In the genomic region with DNA sequence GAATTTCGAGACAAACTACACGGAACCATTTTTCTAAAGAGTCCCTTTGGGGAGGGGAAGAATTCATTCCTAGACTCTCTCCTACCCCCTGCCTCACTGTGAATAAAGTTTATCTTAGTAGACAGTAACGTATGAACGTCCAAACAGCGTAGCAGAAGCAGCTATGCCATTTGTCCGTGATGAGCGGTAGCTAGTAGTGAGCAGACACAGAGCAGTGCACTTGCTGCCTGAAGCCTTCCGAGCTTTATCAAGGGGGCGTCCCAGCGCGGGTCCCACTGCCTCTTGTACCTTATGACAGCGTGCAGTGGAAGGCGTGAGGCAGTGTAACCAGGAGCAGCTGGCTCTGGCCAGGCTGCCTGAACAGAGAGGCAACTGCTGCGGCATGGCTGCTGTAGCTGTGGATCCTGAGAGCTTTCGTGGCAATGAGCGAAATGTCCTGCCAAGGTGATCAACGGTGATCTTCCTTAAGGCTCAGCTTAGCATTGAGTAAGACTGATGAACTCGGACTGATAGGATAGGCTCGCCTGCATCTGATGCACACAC, we compare ENCODE assay signal across 10 mouse cellular contexts. TPM values are rescaled to one million over a fixed set of nuclear protein-coding genes. Genes with fewer than 3 reads are reported as not detected.
DNase-seq lines count a peak whose midpoint lies in the region; ATAC-seq and TF ChIP-seq lines count a peak whose summit lies in the region.
"Had no signal": no experiment of that assay in that cellular context is flagged by ENCODE, and none has a peak within 500 bp of the region (broad histone marks: within the 10 kb centered on the region; RNA-seq: fewer than 3 reads in every experiment).

No protein-coding gene starts in this region.

- TF ChIP-seq CTCF in left cerebral cortex, adult 2 months (IDR thresholded peaks at IDR 0.05) = no peak

- ATAC-seq in hindbrain, embryonic 13.5 days (ENCODE audit: low FRiP score) = no peak
- ATAC-seq in hindbrain, embryonic 11.5 days (ENCODE audit: low FRiP score) = no peak
- peak; percentile 37; the same call in 1 of the 2 replicates for ATAC-seq in embryonic facial prominence, embryonic 14.5 days (ENCODE audit: low read depth)
- ATAC-seq in limb, embryonic 15.5 days (ENCODE audit: insufficient number of reproducible peaks, low FRiP score, low TSS enrichment, low read depth) = no peak

- H3K9ac ChIP-seq in hindbrain, embryonic 13.5 days = no peak overlapping the region
- no peak overlapping the region for H3K9ac ChIP-seq in hindbrain, embryonic 11.5 days (ENCODE audit: low read depth, low read length)
- H3K9ac ChIP-seq in ES-E14 (ENCODE audit: insufficient read depth, low read depth, low read length, poor library complexity, severe bottlenecking) = peak overlapping the region; percentile 40; the same call in 1 of the 2 replicates
- peak overlapping the region; percentile 25; the same call in 1 of the 2 replicates for H3K9ac ChIP-seq in embryonic facial prominence, embryonic 14.5 days (ENCODE audit: low read depth, low read length)
- H3K9ac ChIP-seq in limb, embryonic 15.5 days = no peak overlapping the region

- in situ Hi-C loops in ES-E14 (cut with MboI; ENCODE audit: low sequenced_read_pairs in 2 of 2, unreplicated experiment in 2 of 2) = no loop called here

- no peaks in the 10 kb centered on the region for H3K36me3 ChIP-seq in hindbrain, embryonic 13.5 days
- no peaks in the 10 kb centered on the region for H3K36me3 ChIP-seq in hindbrain, embryonic 11.5 days (ENCODE audit: control insufficient read depth, insufficient read depth, low read length)
- no peaks in the 10 kb centered on the region for H3K36me3 ChIP-seq in ES-E14 (ENCODE audit: control insufficient read depth, insufficient read depth, low read length, poor library complexity, severe bottlenecking)
- H3K36me3 ChIP-seq in embryonic facial prominence, embryonic 14.5 days (ENCODE audit: control insufficient read depth, insufficient read depth, low read length) = no peaks in the 10 kb centered on the region
- H3K36me3 ChIP-seq in limb, embryonic 15.5 days = no peaks in the 10 kb centered on the region
- H3K36me3 ChIP-seq: G1E had no signal

- H3K9me3 ChIP-seq in hindbrain, embryonic 13.5 days = no peaks in the 10 kb centered on the region
- H3K9me3 ChIP-seq in hindbrain, embryonic 11.5 days (ENCODE audit: control insufficient read depth, low read length) = no peaks in the 10 kb centered on the region
- H3K9me3 ChIP-seq in ES-E14 (ENCODE audit: control insufficient read depth, insufficient read depth, low read depth, low read length) = no peaks in the 10 kb centered on the region
- no peaks in the 10 kb centered on the region for H3K9me3 ChIP-seq in embryonic facial prominence, embryonic 14.5 days (ENCODE audit: control insufficient read depth, low read length)
- H3K9me3 ChIP-seq in limb, embryonic 15.5 days = no peaks in the 10 kb centered on the region
- H3K9me3 ChIP-seq: G1E had no signal

- WGBS in hindbrain, embryonic 13.5 days = 57% methylated on average over 19 of the region's 19 CpGs
- WGBS in hindbrain, embryonic 11.5 days = 56% methylated on average over 19 of the region's 19 CpGs
- WGBS in embryonic facial prominence, embryonic 14.5 days = 51% methylated on average over 19 of the region's 19 CpGs
- WGBS in limb, embryonic 15.5 days = 43% methylated on average over 19 of the region's 19 CpGs

- intact Hi-C loops in left cerebral cortex, adult 2 months (cut with DNase I) = no loop called here

- H3K27me3 ChIP-seq in hindbrain, embryonic 13.5 days = no peaks in the 10 kb centered on the region
- H3K27me3 ChIP-seq in hindbrain, embryonic 11.5 days (ENCODE audit: control insufficient read depth, insufficient read depth, low read length) = no peaks in the 10 kb centered on the region
- peaks cover 7% of the 10 kb centered on the region; the same call in 1 of the 2 replicates for H3K27me3 ChIP-seq in embryonic facial prominence, embryonic 14.5 days (replicated peaks; ENCODE audit: control insufficient read depth, insufficient read depth, low read length)
- no peaks in the 10 kb centered on the region for H3K27me3 ChIP-seq in limb, embryonic 15.5 days

- H3K4me3 ChIP-seq in hindbrain, embryonic 13.5 days = no peak overlapping the region
- no peak overlapping the region for H3K4me3 ChIP-seq in hindbrain, embryonic 11.5 days (ENCODE audit: low read depth, low read length)
- H3K4me3 ChIP-seq in ES-E14 (ENCODE audit: insufficient read depth in 1 of 2, low read depth in 1 of 2, low read length in 2 of 2, poor library complexity in 1 of 2, severe bottlenecking in 1 of 2) = peak overlapping the region; percentile 23 to 36; a peak in 2 of 4 replicates
- H3K4me3 ChIP-seq in embryonic facial prominence, embryonic 14.5 days (ENCODE audit: low read depth, low read length) = peak overlapping the region; percentile 7; the same call in 1 of the 2 replicates
- no peak overlapping the region for H3K4me3 ChIP-seq in limb, embryonic 15.5 days
- H3K4me3 ChIP-seq in left cerebral cortex, adult 2 months = no peak overlapping the region

- no peak overlapping the region for H3K27ac ChIP-seq in hindbrain, embryonic 13.5 days
- H3K27ac ChIP-seq in hindbrain, embryonic 11.5 days (ENCODE audit: low read depth, low read length) = no peak overlapping the region
- no peak overlapping the region for H3K27ac ChIP-seq in ES-E14 (ENCODE audit: insufficient read depth, low read depth, low read length, poor library complexity, severe bottlenecking)
- H3K27ac ChIP-seq in embryonic facial prominence, embryonic 14.5 days (replicated peaks; ENCODE audit: low read depth, low read length) = no peak overlapping the region
- no peak overlapping the region for H3K27ac ChIP-seq in limb, embryonic 15.5 days
- no peak overlapping the region for H3K27ac ChIP-seq in left cerebral cortex, adult 2 months

- peak overlapping the region; percentile 33; the same call in 1 of the 2 replicates for H3K4me2 ChIP-seq in hindbrain, embryonic 13.5 days
- H3K4me2 ChIP-seq in hindbrain, embryonic 11.5 days (replicated peaks; ENCODE audit: low read depth, low read length) = no peak overlapping the region
- H3K4me2 ChIP-seq in embryonic facial prominence, embryonic 14.5 days (ENCODE audit: low read depth, low read length) = peak overlapping the region; percentile 44
- H3K4me2 ChIP-seq in limb, embryonic 15.5 days = 0 out of 2 replicates have a peak overlapping the region, but pooled peaks have one; percentile 1

- H3K4me1 ChIP-seq in hindbrain, embryonic 13.5 days (replicated peaks) = no peaks in the 10 kb centered on the region
- H3K4me1 ChIP-seq in hindbrain, embryonic 11.5 days (replicated peaks; ENCODE audit: control insufficient read depth, insufficient read depth, low read length) = no peaks in the 10 kb centered on the region
- no peaks in the 10 kb centered on the region; a peak in 1 of 4 replicates for H3K4me1 ChIP-seq in ES-E14 (ENCODE audit: control insufficient read depth in 2 of 2, insufficient read depth in 2 of 2, low read length in 2 of 2, poor library complexity in 1 of 2)
- no peaks in the 10 kb centered on the region for H3K4me1 ChIP-seq in embryonic facial prominence, embryonic 14.5 days (ENCODE audit: control insufficient read depth, insufficient read depth, low read length)
- no peaks in the 10 kb centered on the region for H3K4me1 ChIP-seq in limb, embryonic 15.5 days

- no peak for DNase-seq in hindbrain, embryonic 11.5 days (ENCODE audit: low spot score)
- no peak for DNase-seq in ES-E14 (ENCODE audit: low read depth, low spot score)
- no peak for DNase-seq in embryonic facial prominence, embryonic 14.5 days (ENCODE audit: low spot score)
- no peak for DNase-seq in Muller cell, postnatal 12 days (ENCODE audit: inconsistent ontology term)
- no peak for DNase-seq in c-Kit-positive CD71-positive TER-119-positive erythroid progenitor cells, embryonic 14.5 days (ENCODE audit: low spot score)
- DNase-seq in left cerebral cortex, adult 2 months (ENCODE audit: extremely low spot score in 1 of 2, low spot score in 2 of 2) = no peak

TF ChIP-seq in ES-E14, 5 proteins besides CTCF, POLR2A, EP300 and RAD21:
- TF ChIP-seq ZC3H11A (IDR thresholded peaks at IDR 0.05; ENCODE audit: borderline replicate concordance, low read depth, low read length) (no peak), ZNF384 (IDR thresholded peaks at IDR 0.05; ENCODE audit: low read depth, low read length) (no peak), MAFK (IDR thresholded peaks at IDR 0.05; ENCODE audit: insufficient read depth, low read depth, low read length) (no peak), CHD2 (IDR thresholded peaks at IDR 0.05; ENCODE audit: low read depth, low read length) (no peak), HCFC1 (IDR thresholded peaks at IDR 0.05; ENCODE audit: borderline replicate concordance, insufficient read depth, low read length) (no peak)

RNA-seq across cellular contexts. Expression of a gene that starts 38.8 kb away (rescaled TPM):
- polyA plus RNA-seq in hindbrain, embryonic 13.5 days (2015; fragmentation: Nextera tagmentation; extraction: Ambion mirVana) = 2.7 and 3.1 TPM in 2 replicates
- 0.37 and 0.46 TPM in 2 replicates for polyA plus RNA-seq in hindbrain, embryonic 11.5 days (2014; fragmentation: Nextera tagmentation; extraction: Ambion mirVana)
- 0.58 TPM in 2 replicates for total RNA-seq in ES-E14 (2012; rRNA removed)
- polyA plus RNA-seq in embryonic facial prominence, embryonic 14.5 days (2014; fragmentation: Nextera tagmentation; extraction: Ambion mirVana) = 0.41 and 0.47 TPM in 2 replicates
- polyA plus RNA-seq in limb, embryonic 15.5 days (2015; fragmentation: Nextera tagmentation; extraction: Ambion mirVana) = 0.11 and 0.15 TPM in 2 replicates
- 10 to 100 TPM; 35.8 to 36.2 TPM for total RNA-seq in left cerebral cortex, adult 2 months (2021)
- polyA plus RNA-seq: G1E had no signal

RNA-seq across cellular contexts. Expression of a gene that starts 39.2 kb away (rescaled TPM):
- polyA plus RNA-seq in hindbrain, embryonic 13.5 days (2015; fragmentation: Nextera tagmentation; extraction: Ambion mirVana) = 3.3 and 3.6 TPM in 2 replicates
- polyA plus RNA-seq in hindbrain, embryonic 11.5 days (2014; fragmentation: Nextera tagmentation; extraction: Ambion mirVana) = 2.5 and 2.6 TPM in 2 replicates
- total RNA-seq in ES-E14 (2012; rRNA removed) = 27.0 and 47.6 TPM in 2 replicates
- polyA plus RNA-seq in embryonic facial prominence, embryonic 14.5 days (2014; fragmentation: Nextera tagmentation; extraction: Ambion mirVana) = 10.2 and 13.5 TPM in 2 replicates
- 23.7 and 26.5 TPM in 2 replicates for polyA plus RNA-seq in limb, embryonic 15.5 days (2015; fragmentation: Nextera tagmentation; extraction: Ambion mirVana)
- 1 to 10 TPM; 1.4 to 2.1 TPM for total RNA-seq in left cerebral cortex, adult 2 months (2021)
- total RNA-seq: hematopoietic stem cell, adult 5-6 weeks had no signal
- polyA plus RNA-seq: G1E had no signal

Comparison
In these comparisons a context has a peak if more than half of its experiments do, and no peak if none do; other contexts are left out.
1. H3K4me3 ChIP-seq: peak in ES-E14 (2 of 2) and embryonic facial prominence, embryonic 14.5 days (single experiment); none in hindbrain, embryonic 13.5 days (single experiment), hindbrain, embryonic 11.5 days (single experiment), limb, embryonic 15.5 days (single experiment) and left cerebral cortex, adult 2 months (single experiment).
2. H3K9ac ChIP-seq: peak in ES-E14 (single experiment) and embryonic facial prominence, embryonic 14.5 days (single experiment); none in hindbrain, embryonic 13.5 days (single experiment), hindbrain, embryonic 11.5 days (single experiment) and limb, embryonic 15.5 days (single experiment).